Mouse (Mus musculus) forebrain, embryonic 10.5 days (tissue): ENCODE measurements around the gene Aen. TPM values are rescaled to one million over a fixed set of nuclear protein-coding genes. Genes with fewer than 3 reads are reported as not detected.

ENCODE experiments used
- DNase-seq: peaks from one replicate; pipeline ENCODE4 v3.0.0-alpha.2; 2017; ENCODE audit warnings: low spot score; ENCODE audit errors: extremely low spot score
- H3K27ac ChIP-seq: fragments of 300-500 bp; sonication (generic); 2 replicates; pipeline ENCODE4 v1.5.1; 2016; ENCODE audit warnings: mild to moderate bottlenecking
- H3K27me3 ChIP-seq: fragments of 300-500 bp; sonication (generic); 2 replicates; pipeline ENCODE4 v1.6.1; 2016; ENCODE audit warnings: mild to moderate bottlenecking; ENCODE audit not compliant: poor library complexity, severe bottlenecking
- H3K36me3 ChIP-seq: fragments of 300-500 bp; sonication (generic); replicated peaks from 2 replicates; pipeline ENCODE4 v1.6.1; 2016; ENCODE audit warnings: mild to moderate bottlenecking, moderate library complexity
- H3K4me1 ChIP-seq: fragments of 300-500 bp; sonication (generic); 2 replicates; pipeline ENCODE4 v1.6.1; 2016
- H3K4me3 ChIP-seq: fragments of 300-500 bp; sonication (generic); 2 replicates; pipeline ENCODE4 v1.5.1; 2016; ENCODE audit warnings: mild to moderate bottlenecking, moderate library complexity
- H3K9me3 ChIP-seq: fragments of 300-500 bp; sonication (generic); 2 replicates; pipeline ENCODE4 v1.6.1; 2016; ENCODE audit warnings: mild to moderate bottlenecking, moderate library complexity
- WGBS: fragments of 180-500 bp; shearing (Covaris S2); methylation state at CpG from one replicate; pipeline ENCODE4 v1.1.7; 2016; 5-methylcytosine and 5-hydroxymethylcytosine counted together
- polyA plus RNA-seq: library from polyadenylated mRNA; unstranded; fragments of >200 nt; fragmentation: Nextera tagmentation; extraction: Ambion mirVana; gene quantifications from 2 replicates; pipeline ENCODE4 v1.2.1, GENCODE M21; 2016

Gene Aen
- polyA plus RNA-seq = 80.2 and 81.1 TPM in 2 replicates

- Histone ChIP-seq H3K27me3 (no peaks in the 10 kb centered on the region), H3K4me1 (peaks cover 23% of the 10 kb centered on the region), H3K27ac (peak within 1 kb of the TSS; percentile 92), H3K36me3 (peaks cover 17% of the 10 kb centered on the region), H3K4me3 (peak within 1 kb of the TSS; percentile 92), H3K9me3 (no peaks in the 10 kb centered on the region)
- under 1% methylated on average over 53 of the region's 53 CpGs for WGBS
- peak; percentile 96 for DNase-seq
Observed at GRCm38 (mm10) chr7:78895653-78896333, at the start of gene Aen. Gene Aen (plus strand): TSS chr7:78895854.

DNA sequence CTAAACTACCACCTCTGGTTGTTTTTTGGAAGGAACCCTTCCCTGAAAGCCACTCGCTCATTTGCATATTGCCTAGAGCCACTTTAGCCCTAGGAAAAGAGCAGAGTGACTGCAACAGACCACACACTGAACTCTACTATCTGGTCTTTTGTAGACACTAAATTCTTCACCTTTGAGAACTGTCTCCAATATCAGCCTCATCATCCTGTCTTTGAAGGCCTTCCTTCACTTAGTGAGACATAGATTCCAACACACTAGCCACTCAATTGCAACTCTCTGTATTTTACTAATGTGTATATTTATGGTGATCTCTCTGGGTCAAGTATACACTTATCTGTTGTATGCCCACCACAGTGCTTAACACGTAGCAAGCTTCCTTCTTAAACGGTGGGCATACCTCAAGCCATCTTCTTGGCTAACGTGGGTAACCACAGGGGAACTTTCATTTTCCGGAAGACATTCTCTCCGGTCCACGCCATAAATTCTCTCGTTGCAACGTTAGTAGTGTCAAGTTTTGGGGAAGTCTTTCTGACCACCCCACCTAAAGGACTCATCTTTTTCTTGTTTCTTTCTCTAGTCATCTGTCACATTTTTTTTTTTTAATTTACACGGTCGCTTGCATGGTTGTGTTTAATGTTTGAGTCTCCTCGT is 49.5 kb upstream of the Aen start:
- Histone ChIP-seq H3K36me3 (peaks cover 29% of the 10 kb centered on the region), H3K4me1 (peaks cover 12% of the 10 kb centered on the region), H3K27ac (peak overlapping the region; percentile 96), H3K9me3 (no peaks in the 10 kb centered on the region), H3K4me3 (peak overlapping the region; percentile 93), H3K27me3 (no peaks in the 10 kb centered on the region)
- DNase-seq = no peak
- WGBS = 37% methylated on average over 12 of the region's 12 CpGs

DNA sequence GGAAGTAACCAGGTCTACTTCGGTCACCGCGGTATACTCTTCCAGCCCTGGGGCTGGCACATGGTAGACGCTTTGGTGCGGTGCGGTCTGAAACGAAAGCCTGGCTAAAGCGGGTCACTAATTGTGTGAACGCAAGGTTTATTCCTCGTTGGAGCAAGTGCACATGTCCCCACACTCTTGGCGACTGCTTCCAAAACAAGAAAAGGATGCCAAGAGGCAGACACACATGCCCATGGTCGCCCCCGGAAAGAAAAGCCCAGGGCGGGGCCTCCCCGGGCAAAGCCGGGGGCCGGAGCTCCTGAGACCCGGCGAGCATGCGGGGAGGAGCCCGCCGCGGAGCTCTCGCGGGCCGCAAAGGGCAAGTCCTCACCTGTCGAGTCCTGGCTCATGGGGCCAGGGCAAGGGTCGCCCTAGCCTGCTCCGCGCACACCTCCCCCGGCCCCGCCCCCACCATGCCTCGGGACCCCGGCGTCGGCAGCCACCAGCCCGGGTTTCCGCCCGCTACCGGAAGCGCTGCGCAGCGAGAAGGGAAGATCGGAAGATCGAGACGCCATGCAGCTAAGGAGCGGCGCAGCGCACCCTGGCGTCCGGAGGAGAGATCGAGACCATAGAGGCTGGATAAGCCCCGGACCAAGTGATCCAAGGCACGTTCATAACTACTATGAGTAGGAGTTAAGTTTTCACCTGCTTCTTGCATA is 48.8 kb upstream of the Aen start, which contains the start of gene Det1:
Det1 (minus strand) TSS at position 527 of the 698 bp plus-strand sequence.
- Histone ChIP-seq H3K4me3 (peak within 1 kb of the TSS; percentile 93), H3K27ac (peak within 1 kb of the TSS; percentile 96), H3K9me3 (no peaks in the 10 kb centered on the region), H3K4me1 (peaks cover 12% of the 10 kb centered on the region), H3K36me3 (peaks cover 23% of the 10 kb centered on the region), H3K27me3 (no peaks in the 10 kb centered on the region)
- WGBS = 1% methylated on average over 54 of the region's 54 CpGs
- DNase-seq = peak; percentile 91

- WGBS = 80% methylated on average over 4 of the region's 4 CpGs
Observed at GRCm38 (mm10) chr7:78854051-78854450, 41.6 kb upstream of the Aen start.

DNA sequence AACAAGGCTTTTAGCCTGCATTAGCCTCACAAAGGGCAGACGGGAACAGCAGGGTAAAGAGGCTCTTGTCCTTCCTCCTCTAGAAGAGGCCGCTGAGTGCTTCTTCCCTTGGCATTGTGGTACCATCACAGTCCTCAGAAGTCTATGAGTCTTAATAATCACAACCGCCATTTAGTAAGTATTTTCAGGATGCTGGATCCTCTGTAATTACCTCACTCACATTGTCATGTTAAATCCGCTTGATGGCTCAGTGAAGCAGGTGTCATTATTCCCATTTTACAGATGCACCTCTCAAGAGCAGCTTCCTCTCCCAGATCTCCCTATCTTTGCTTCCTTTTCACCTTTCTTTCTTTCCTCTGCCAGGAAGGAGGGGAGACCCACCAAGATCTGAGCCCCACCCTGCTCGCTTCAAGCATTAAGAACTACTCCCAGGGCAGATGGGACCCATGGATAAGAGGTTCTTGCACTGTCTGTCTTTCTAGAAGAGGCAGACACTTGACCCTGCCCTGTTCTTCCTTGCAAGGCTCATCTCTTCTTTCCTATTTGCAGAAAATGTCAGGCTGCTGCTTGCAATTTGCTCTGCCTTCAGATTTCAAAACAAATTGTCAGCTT is 40.5 kb upstream of the Aen start:
- no peak overlapping the region for H3K27ac ChIP-seq
- no peaks in the 10 kb centered on the region; the same call in 1 of the 2 replicates for H3K27me3 ChIP-seq
- H3K36me3 ChIP-seq = no peaks in the 10 kb centered on the region
- H3K4me1 ChIP-seq = no peaks in the 10 kb centered on the region
- 69% methylated on average over 5 of the region's 5 CpGs for WGBS
- H3K9me3 ChIP-seq = no peaks in the 10 kb centered on the region
- no peak overlapping the region for H3K4me3 ChIP-seq
- no peak for DNase-seq

More at GRCm38 (mm10) chr7:78854051-78854450, 41.6 kb upstream of the Aen start:
- Histone ChIP-seq H3K9me3 (no peaks in the 10 kb centered on the region), H3K4me1 (no peaks in the 10 kb centered on the region), H3K27me3 (no peaks in the 10 kb centered on the region; the same call in 1 of the 2 replicates), H3K27ac (no peak overlapping the region), H3K4me3 (no peak overlapping the region), H3K36me3 (no peaks in the 10 kb centered on the region)
- DNase-seq = no peak

- DNase-seq = no peak
- 79% methylated on average over 7 of the region's 7 CpGs for WGBS
- Histone ChIP-seq H3K9me3 (no peaks in the 10 kb centered on the region), H3K27ac (no peak overlapping the region), H3K4me3 (no peak overlapping the region), H3K36me3 (no peaks in the 10 kb centered on the region), H3K4me1 (peaks cover 4% of the 10 kb centered on the region; the same call in 1 of the 2 replicates), H3K27me3 (no peaks in the 10 kb centered on the region)
Observed at GRCm38 (mm10) chr7:78863796-78864445, 31.7 kb upstream of the Aen start.

DNA sequence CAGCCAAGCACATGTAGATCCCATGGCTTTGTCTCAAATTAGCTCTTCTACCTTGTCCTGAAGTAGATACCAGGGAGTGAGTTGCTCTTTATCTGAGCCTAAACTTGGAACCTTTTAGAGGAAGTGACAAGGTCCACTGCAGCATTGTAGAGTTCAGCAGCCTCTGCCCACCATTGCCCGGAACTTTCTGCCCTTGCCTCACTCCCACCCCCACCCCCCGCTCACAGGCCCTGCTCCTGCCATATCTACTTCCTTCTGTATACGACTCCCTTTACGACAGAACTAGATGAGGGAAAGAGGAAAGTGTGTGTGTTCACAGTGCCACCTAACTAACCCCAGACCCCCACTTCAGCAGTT is 31.2 kb upstream of the Aen start:
- no peak overlapping the region for H3K27ac ChIP-seq
- no peaks in the 10 kb centered on the region for H3K9me3 ChIP-seq
- 86% methylated on average over 4 of the region's 4 CpGs for WGBS
- no peaks in the 10 kb centered on the region for H3K27me3 ChIP-seq
- DNase-seq = no peak
- no peaks in the 10 kb centered on the region for H3K36me3 ChIP-seq
- H3K4me1 ChIP-seq = peaks cover 4% of the 10 kb centered on the region; the same call in 1 of the 2 replicates
- H3K4me3 ChIP-seq = no peak overlapping the region

GRCm38 (mm10) chr7:78865212-78865949 is 30.3 kb upstream of the Aen start:
- Histone ChIP-seq H3K4me3 (no peak overlapping the region), H3K9me3 (no peaks in the 10 kb centered on the region), H3K27me3 (no peaks in the 10 kb centered on the region), H3K4me1 (peaks cover 4% of the 10 kb centered on the region; the same call in 1 of the 2 replicates), H3K27ac (no peak overlapping the region), H3K36me3 (no peaks in the 10 kb centered on the region)
- no peak for DNase-seq
- WGBS = 72% methylated on average over 12 of the region's 12 CpGs

- 85% methylated on average over 5 of the region's 5 CpGs for WGBS
Observed at GRCm38 (mm10) chr7:78868731-78869130, 26.9 kb upstream of the Aen start.

DNA sequence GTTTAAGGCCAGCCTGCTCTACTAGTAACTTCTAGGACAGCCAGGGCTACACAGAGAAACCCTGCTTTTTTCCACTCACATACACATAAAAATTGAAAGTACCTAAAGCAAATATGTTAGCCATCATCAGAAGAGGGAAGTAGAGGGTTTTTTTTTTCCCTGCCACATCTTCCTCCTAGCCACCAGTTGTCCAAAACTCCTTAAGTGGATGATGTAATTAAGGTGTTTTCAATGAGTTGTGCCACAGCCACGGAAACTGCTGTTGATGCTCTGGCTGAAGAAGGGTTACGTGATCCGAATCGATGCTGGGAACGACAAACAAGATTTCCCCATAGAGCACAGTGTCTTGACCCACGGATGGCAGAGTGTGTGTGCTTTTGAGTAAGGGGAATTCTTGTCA is 23.3 kb upstream of the Aen start:
- 85% methylated on average over 6 of the region's 6 CpGs for WGBS
- DNase-seq = no peak
- no peak overlapping the region for H3K4me3 ChIP-seq
- H3K4me1 ChIP-seq = no peaks in the 10 kb centered on the region
- H3K9me3 ChIP-seq = no peaks in the 10 kb centered on the region
- no peaks in the 10 kb centered on the region for H3K27me3 ChIP-seq
- no peaks in the 10 kb centered on the region for H3K36me3 ChIP-seq
- no peak overlapping the region for H3K27ac ChIP-seq

More at GRCm38 (mm10) chr7:78868731-78869130, 26.9 kb upstream of the Aen start:
- no peak for DNase-seq
- Histone ChIP-seq H3K9me3 (no peaks in the 10 kb centered on the region), H3K4me1 (peaks cover 4% of the 10 kb centered on the region; the same call in 1 of the 2 replicates), H3K36me3 (no peaks in the 10 kb centered on the region), H3K27ac (no peak overlapping the region), H3K27me3 (no peaks in the 10 kb centered on the region), H3K4me3 (no peak overlapping the region)

- Histone ChIP-seq H3K4me3 (no peak overlapping the region), H3K27ac (no peak overlapping the region), H3K9me3 (no peaks in the 10 kb centered on the region), H3K36me3 (no peaks in the 10 kb centered on the region), H3K27me3 (no peaks in the 10 kb centered on the region), H3K4me1 (no peaks in the 10 kb centered on the region)
- WGBS = 86% methylated on average over 5 of the region's 5 CpGs
- DNase-seq = no peak
Observed at GRCm38 (mm10) chr7:78872831-78873230, 22.8 kb upstream of the Aen start.
